Mouse (Mus musculus) ES-Bruce4 (cell line): ENCODE measurements around the gene Hrk.

ENCODE experiments used
- CTCF ChIP-seq: IDR thresholded peaks from one replicate; pipeline ENCODE4 v1.8.1; 2011; ENCODE audit warnings: low read depth, low read length
- EP300 ChIP-seq: IDR thresholded peaks from 2 replicates; pipeline ENCODE4 v1.6.1; 2011; ENCODE audit warnings: low read depth, low read length; ENCODE audit not compliant: insufficient read depth
- POLR2A ChIP-seq: IDR thresholded peaks from one replicate; pipeline ENCODE4 v1.8.1; 2011; ENCODE audit warnings: low read length; ENCODE audit not compliant: insufficient read depth

GRCm38 (mm10) chr5:118205852-118206251, 41.4 kb downstream of the Hrk start:
- TF ChIP-seq CTCF (no peak), POLR2A (no peak), EP300 (no peak)
